Mouse (Mus musculus) embryonic facial prominence, embryonic 10.5 days (tissue): Measurements from ENCODE around the gene Cep162. TPM values are rescaled to one million over a fixed set of nuclear protein-coding genes. Genes with fewer than 3 reads are reported as not detected.

Experiments used
- DNase-seq: peaks from one replicate; pipeline ENCODE4 v3.0.0-alpha.2; 2017; ENCODE audit warnings: low spot score
- H3K27ac ChIP-seq: fragments of 300-500 bp; sonication (generic); replicated peaks from 2 replicates; pipeline ENCODE4 v1.5.1; 2016; ENCODE audit warnings: mild to moderate bottlenecking
- H3K27me3 ChIP-seq: fragments of 300-500 bp; sonication (generic); replicated peaks from 2 replicates; pipeline ENCODE4 v1.6.1; 2016; ENCODE audit warnings: low read depth, mild to moderate bottlenecking; ENCODE audit not compliant: poor library complexity, severe bottlenecking
- H3K36me3 ChIP-seq: fragments of 300-500 bp; sonication (generic); replicated peaks from 2 replicates; pipeline ENCODE4 v1.6.1; 2016; ENCODE audit warnings: mild to moderate bottlenecking, moderate library complexity
- H3K4me1 ChIP-seq: fragments of 300-500 bp; sonication (generic); 2 replicates; pipeline ENCODE4 v1.6.1; 2016
- H3K4me3 ChIP-seq: fragments of 300-500 bp; sonication (generic); 2 replicates; pipeline ENCODE4 v1.5.1; 2016; ENCODE audit warnings: mild to moderate bottlenecking, moderate library complexity
- H3K9me3 ChIP-seq: fragments of 300-500 bp; sonication (generic); 2 replicates; pipeline ENCODE4 v1.6.1; 2016; ENCODE audit warnings: mild to moderate bottlenecking
- WGBS: fragments of 180-500 bp; shearing (Covaris S2); methylation state at CpG from one replicate; pipeline ENCODE4 v1.1.7; 2016; 5-methylcytosine and 5-hydroxymethylcytosine counted together
- polyA plus RNA-seq: library from polyadenylated mRNA; unstranded; fragments of >200 nt; fragmentation: Nextera tagmentation; extraction: Ambion mirVana; gene quantifications from 2 replicates; pipeline ENCODE4 v1.2.1, GENCODE M21; 2016

Gene Cep162
- polyA plus RNA-seq, 1 experiment from 2014 or later: 9.1 TPM

GRCm38 (mm10) chr9:87197277-87197676 lies 58.1 kb downstream of the Cep162 start:
- Histone ChIP-seq H3K36me3 (peaks cover 76% of the 10 kb centered on the region), H3K27me3 (no peaks in the 10 kb centered on the region), H3K4me3 (no peak overlapping the region), H3K4me1 (no peaks in the 10 kb centered on the region), H3K27ac (no peak overlapping the region), H3K9me3 (peaks cover 2% of the 10 kb centered on the region; the same call in 1 of the 2 replicates)
- WGBS: 89% methylated on average over 3 of the region's 3 CpGs
- DNase-seq: no peak

- Histone ChIP-seq H3K9me3 (peaks cover 14% of the 10 kb centered on the region), H3K4me3 (no peak overlapping the region), H3K4me1 (no peaks in the 10 kb centered on the region), H3K27ac (no peak overlapping the region), H3K36me3 (peaks cover 77% of the 10 kb centered on the region), H3K27me3 (no peaks in the 10 kb centered on the region)
- WGBS: 52% methylated on average over 1 of the region's 1 CpGs
- no peak for DNase-seq
These were observed 61.6 kb downstream of the Cep162 start for GRCm38 (mm10) chr9:87193721-87194120.

GRCm38 (mm10) chr9:87187336-87187735 lies 68.0 kb downstream of the Cep162 start:
- no peak overlapping the region for H3K27ac ChIP-seq
- H3K4me3 ChIP-seq: no peak overlapping the region
- DNase-seq: no peak
- 86% methylated on average over 4 of the region's 4 CpGs for WGBS
- peaks cover 13% of the 10 kb centered on the region for H3K9me3 ChIP-seq
- H3K4me1 ChIP-seq: no peaks in the 10 kb centered on the region
- H3K36me3 ChIP-seq: peaks cover 29% of the 10 kb centered on the region
- H3K27me3 ChIP-seq: no peaks in the 10 kb centered on the region

- Histone ChIP-seq H3K9me3 (no peaks in the 10 kb centered on the region), H3K4me3 (no peak overlapping the region), H3K36me3 (no peaks in the 10 kb centered on the region), H3K27ac (no peak overlapping the region), H3K27me3 (no peaks in the 10 kb centered on the region), H3K4me1 (no peaks in the 10 kb centered on the region)
- no peak for DNase-seq
- WGBS: 89% methylated on average over 10 of the region's 10 CpGs
These were observed 73.1 kb downstream of the Cep162 start for GRCm38 (mm10) chr9:87182231-87182630.

- no peak overlapping the region for H3K27ac ChIP-seq
- H3K9me3 ChIP-seq: no peaks in the 10 kb centered on the region
- WGBS: 76% methylated on average over 7 of the region's 7 CpGs
- DNase-seq: no peak
- no peaks in the 10 kb centered on the region for H3K4me1 ChIP-seq
- no peak overlapping the region for H3K4me3 ChIP-seq
- H3K36me3 ChIP-seq: no peaks in the 10 kb centered on the region
- H3K27me3 ChIP-seq: no peaks in the 10 kb centered on the region
These were observed 76.8 kb downstream of the Cep162 start for GRCm38 (mm10) chr9:87178534-87178933.

- no peaks in the 10 kb centered on the region for H3K9me3 ChIP-seq
- no peaks in the 10 kb centered on the region for H3K27me3 ChIP-seq
- H3K27ac ChIP-seq: no peak overlapping the region
- WGBS: 90% methylated on average over 3 of the region's 3 CpGs
- DNase-seq: no peak
- no peaks in the 10 kb centered on the region for H3K36me3 ChIP-seq
- H3K4me1 ChIP-seq: peaks cover 23% of the 10 kb centered on the region
- H3K4me3 ChIP-seq: no peak overlapping the region
These were observed 83.8 kb downstream of the Cep162 start for GRCm38 (mm10) chr9:87171517-87171916.

GRCm38 (mm10) chr9:87170891-87171290 lies 84.4 kb downstream of the Cep162 start:
- Histone ChIP-seq H3K4me1 (peaks cover 23% of the 10 kb centered on the region), H3K27ac (no peak overlapping the region), H3K9me3 (no peaks in the 10 kb centered on the region), H3K36me3 (no peaks in the 10 kb centered on the region), H3K4me3 (no peak overlapping the region), H3K27me3 (no peaks in the 10 kb centered on the region)
- DNase-seq: no peak
- 77% methylated on average over 3 of the region's 3 CpGs for WGBS

- no peak for DNase-seq
- Histone ChIP-seq H3K4me1 (peaks cover 28% of the 10 kb centered on the region), H3K36me3 (no peaks in the 10 kb centered on the region), H3K27ac (no peak overlapping the region), H3K27me3 (no peaks in the 10 kb centered on the region), H3K9me3 (no peaks in the 10 kb centered on the region), H3K4me3 (no peak overlapping the region)
- WGBS: 93% methylated on average over 12 of the region's 12 CpGs
These were observed 86.2 kb downstream of the Cep162 start for GRCm38 (mm10) chr9:87169144-87169543.

GRCm38 (mm10) chr9:87168051-87168450 lies 87.3 kb downstream of the Cep162 start:
- no peaks in the 10 kb centered on the region for H3K36me3 ChIP-seq
- peaks cover 35% of the 10 kb centered on the region for H3K4me1 ChIP-seq
- 52% methylated on average over 3 of the region's 3 CpGs for WGBS
- no peak for DNase-seq
- H3K27ac ChIP-seq: no peak overlapping the region; the same call in 1 of the 2 replicates
- H3K27me3 ChIP-seq: no peaks in the 10 kb centered on the region
- H3K9me3 ChIP-seq: no peaks in the 10 kb centered on the region
- H3K4me3 ChIP-seq: no peak overlapping the region

- H3K27ac ChIP-seq: 0 out of 2 replicates have a peak overlapping the region, but pooled peaks have one; percentile 44
- WGBS: 70% methylated on average over 9 of the region's 9 CpGs
- H3K36me3 ChIP-seq: no peaks in the 10 kb centered on the region
- peaks cover 35% of the 10 kb centered on the region for H3K4me1 ChIP-seq
- no peaks in the 10 kb centered on the region for H3K27me3 ChIP-seq
- no peak overlapping the region for H3K4me3 ChIP-seq
- DNase-seq: peak; percentile 11
- H3K9me3 ChIP-seq: no peaks in the 10 kb centered on the region
These were observed 88.1 kb downstream of the Cep162 start for GRCm38 (mm10) chr9:87167001-87167830.

GRCm38 (mm10) chr9:87162559-87162958 lies 92.8 kb downstream of the Cep162 start:
- Histone ChIP-seq H3K4me1 (peaks cover 20% of the 10 kb centered on the region), H3K4me3 (no peak overlapping the region), H3K27me3 (no peaks in the 10 kb centered on the region), H3K9me3 (no peaks in the 10 kb centered on the region), H3K36me3 (no peaks in the 10 kb centered on the region), H3K27ac (no peak overlapping the region)
- 80% methylated on average over 4 of the region's 4 CpGs for WGBS
- no peak for DNase-seq

- H3K27me3 ChIP-seq: no peaks in the 10 kb centered on the region
- H3K9me3 ChIP-seq: no peaks in the 10 kb centered on the region
- no peak overlapping the region for H3K27ac ChIP-seq
- no peaks in the 10 kb centered on the region for H3K36me3 ChIP-seq
- 100% methylated on average over 1 of the region's 1 CpGs for WGBS
- H3K4me1 ChIP-seq: no peaks in the 10 kb centered on the region
- no peak for DNase-seq
- no peak overlapping the region for H3K4me3 ChIP-seq
These were observed 102.6 kb downstream of the Cep162 start for GRCm38 (mm10) chr9:87152641-87153325.

GRCm38 (mm10) chr9:87147927-87148326 lies 107.4 kb downstream of the Cep162 start:
- H3K36me3 ChIP-seq: no peaks in the 10 kb centered on the region
- WGBS: 78% methylated on average over 2 of the region's 2 CpGs
- peak; percentile 40 for DNase-seq

More at GRCm38 (mm10) chr9:87147927-87148326, 107.4 kb downstream of the Cep162 start:
- peaks cover 18% of the 10 kb centered on the region for H3K4me1 ChIP-seq
- H3K27ac ChIP-seq: no peak overlapping the region
- H3K27me3 ChIP-seq: peaks cover 40% of the 10 kb centered on the region
- H3K9me3 ChIP-seq: no peaks in the 10 kb centered on the region
- H3K4me3 ChIP-seq: no peak overlapping the region
